Mouse (Mus musculus) intestine, postnatal 0 days (tissue): ENCODE data around the gene Cadps2. TPM values are rescaled to one million over a fixed set of nuclear protein-coding genes. Genes with fewer than 3 reads are reported as not detected.

Source experiments
- ATAC-seq: fragments of 200-750 bp; cut with Nextera tagmentation; 2 replicates; pipeline ENCODE4 v1.8.0; 2017; ENCODE audit warnings: mild to moderate bottlenecking, moderate TSS enrichment, moderate library complexity
- H3K27ac ChIP-seq: fragments of 300-500 bp; sonication (generic); 2 replicates; pipeline ENCODE4 v1.5.1; 2014; ENCODE audit warnings: mild to moderate bottlenecking, low read depth, low read length, moderate library complexity
- H3K27me3 ChIP-seq: fragments of 300-500 bp; sonication (generic); replicated peaks from 2 replicates; pipeline ENCODE4 v1.6.1; 2014; ENCODE audit warnings: low read length, mixed read lengths; ENCODE audit not compliant: control insufficient read depth, insufficient read depth
- H3K36me3 ChIP-seq: fragments of 300-500 bp; sonication (generic); 2 replicates; pipeline ENCODE4 v1.6.1; 2014; ENCODE audit warnings: mild to moderate bottlenecking, moderate library complexity; ENCODE audit not compliant: control insufficient read depth, insufficient read depth
- H3K4me1 ChIP-seq: fragments of 300-500 bp; sonication (generic); replicated peaks from 2 replicates; pipeline ENCODE4 v1.6.1; 2014; ENCODE audit warnings: antibody characterized with exemption, low read length, mixed read lengths; ENCODE audit not compliant: control insufficient read depth, insufficient read depth
- H3K4me2 ChIP-seq: fragments of 300-500 bp; sonication (generic); replicated peaks from 2 replicates; pipeline ENCODE4 v1.6.1; 2014; ENCODE audit warnings: low read depth, mild to moderate bottlenecking, moderate library complexity
- H3K4me3 ChIP-seq: fragments of 300-500 bp; sonication (generic); 2 replicates; pipeline ENCODE4 v1.5.1; 2014; ENCODE audit warnings: low read depth, low read length
- H3K9ac ChIP-seq: fragments of 300-500 bp; sonication (generic); 2 replicates; pipeline ENCODE4 v1.6.1; 2014; ENCODE audit warnings: mild to moderate bottlenecking, low read depth, low read length
- H3K9me3 ChIP-seq: fragments of 300-500 bp; sonication (generic); 2 replicates; pipeline ENCODE4 v1.6.1; 2016; ENCODE audit warnings: mixed run types; ENCODE audit not compliant: control insufficient read depth
- CTCF ChIP-seq: sonication (generic); IDR thresholded peaks from 2 replicates; pipeline ENCODE4 v1.5.1; 2016; ENCODE audit warnings: low read depth, mild to moderate bottlenecking, control low read depth, antibody characterized with exemption, moderate library complexity
- WGBS: fragments of 180-500 bp; shearing (Covaris S2); extraction: QIAGEN DNeasy Blood & Tissue Kit; methylation state at CpG from one replicate; pipeline ENCODE4 v1.1.7; 2014; 5-methylcytosine and 5-hydroxymethylcytosine counted together
- polyA plus RNA-seq: library from polyadenylated mRNA; unstranded; fragments of >200 nt; fragmentation: Nextera tagmentation; extraction: Ambion mirVana; gene quantifications from 2 replicates; pipeline ENCODE4 v1.2.1, GENCODE M21; 2015

Cadps2 gene
- polyA plus RNA-seq, 1 experiment from 2014 or later: 1.3 TPM

- no peaks in the 10 kb centered on the region for H3K9me3 ChIP-seq
- no peak overlapping the region for H3K9ac ChIP-seq
- no peak overlapping the region for H3K27ac ChIP-seq
- H3K27me3 ChIP-seq: peaks cover 64% of the 10 kb centered on the region
- ATAC-seq: no peak
- no peaks in the 10 kb centered on the region for H3K36me3 ChIP-seq
- WGBS: 5% methylated on average over 36 of the region's 36 CpGs
- TF ChIP-seq CTCF: no peak
- no peak overlapping the region for H3K4me3 ChIP-seq
- no peak overlapping the region for H3K4me2 ChIP-seq
- no peaks in the 10 kb centered on the region for H3K4me1 ChIP-seq
Observed at GRCm38 (mm10) chr6:23260016-23260737, 579.0 kb downstream of the Cadps2 start.

DNA sequence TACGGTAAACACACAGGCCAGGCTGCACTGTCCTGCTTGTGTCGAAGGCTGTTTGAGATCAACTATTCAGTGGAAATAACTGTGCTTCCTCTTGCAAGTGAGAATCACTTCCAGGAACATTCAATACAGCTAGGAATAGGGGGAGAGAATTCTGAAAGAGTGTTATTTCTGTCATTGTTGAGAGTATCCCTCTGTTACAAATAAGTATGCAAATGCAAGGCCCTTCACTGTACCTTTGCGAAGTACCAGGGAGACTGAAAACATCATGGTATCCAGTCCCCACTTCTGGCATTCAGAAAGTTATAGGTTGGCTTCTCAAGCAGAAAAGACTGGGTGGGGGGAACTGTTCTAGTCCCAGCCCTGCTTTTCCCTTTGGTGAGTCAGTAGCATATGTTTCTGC, 581.2 kb downstream of the Cadps2 start:
- Histone ChIP-seq H3K9me3 (no peaks in the 10 kb centered on the region), H3K9ac (no peak overlapping the region), H3K4me3 (no peak overlapping the region), H3K4me2 (no peak overlapping the region), H3K4me1 (no peaks in the 10 kb centered on the region), H3K27ac (no peak overlapping the region), H3K27me3 (peaks cover 80% of the 10 kb centered on the region), H3K36me3 (no peaks in the 10 kb centered on the region)
- WGBS: 24% methylated on average over 3 of the region's 3 CpGs
- ATAC-seq: no peak
- TF ChIP-seq CTCF: no peak

- H3K27ac ChIP-seq: no peak overlapping the region
- H3K9me3 ChIP-seq: no peaks in the 10 kb centered on the region
- WGBS: 2% methylated on average over 8 of the region's 8 CpGs
- H3K27me3 ChIP-seq: peaks cover 87% of the 10 kb centered on the region
- H3K4me1 ChIP-seq: no peaks in the 10 kb centered on the region
- no peak overlapping the region for H3K4me2 ChIP-seq
- H3K9ac ChIP-seq: no peak overlapping the region
- ATAC-seq: no peak
- no peak overlapping the region for H3K4me3 ChIP-seq
- no peak for TF ChIP-seq CTCF
- no peaks in the 10 kb centered on the region for H3K36me3 ChIP-seq
Observed at GRCm38 (mm10) chr6:23255161-23255560, 584.1 kb downstream of the Cadps2 start.

GRCm38 (mm10) chr6:23254644-23255043, 584.6 kb downstream of the Cadps2 start:
- Histone ChIP-seq H3K4me2 (no peak overlapping the region), H3K4me1 (no peaks in the 10 kb centered on the region), H3K27me3 (peaks cover 87% of the 10 kb centered on the region), H3K9ac (no peak overlapping the region), H3K36me3 (no peaks in the 10 kb centered on the region), H3K4me3 (no peak overlapping the region), H3K27ac (no peak overlapping the region), H3K9me3 (no peaks in the 10 kb centered on the region)
- WGBS: 4% methylated on average over 11 of the region's 11 CpGs
- ATAC-seq: no peak
- TF ChIP-seq CTCF: no peak

DNA sequence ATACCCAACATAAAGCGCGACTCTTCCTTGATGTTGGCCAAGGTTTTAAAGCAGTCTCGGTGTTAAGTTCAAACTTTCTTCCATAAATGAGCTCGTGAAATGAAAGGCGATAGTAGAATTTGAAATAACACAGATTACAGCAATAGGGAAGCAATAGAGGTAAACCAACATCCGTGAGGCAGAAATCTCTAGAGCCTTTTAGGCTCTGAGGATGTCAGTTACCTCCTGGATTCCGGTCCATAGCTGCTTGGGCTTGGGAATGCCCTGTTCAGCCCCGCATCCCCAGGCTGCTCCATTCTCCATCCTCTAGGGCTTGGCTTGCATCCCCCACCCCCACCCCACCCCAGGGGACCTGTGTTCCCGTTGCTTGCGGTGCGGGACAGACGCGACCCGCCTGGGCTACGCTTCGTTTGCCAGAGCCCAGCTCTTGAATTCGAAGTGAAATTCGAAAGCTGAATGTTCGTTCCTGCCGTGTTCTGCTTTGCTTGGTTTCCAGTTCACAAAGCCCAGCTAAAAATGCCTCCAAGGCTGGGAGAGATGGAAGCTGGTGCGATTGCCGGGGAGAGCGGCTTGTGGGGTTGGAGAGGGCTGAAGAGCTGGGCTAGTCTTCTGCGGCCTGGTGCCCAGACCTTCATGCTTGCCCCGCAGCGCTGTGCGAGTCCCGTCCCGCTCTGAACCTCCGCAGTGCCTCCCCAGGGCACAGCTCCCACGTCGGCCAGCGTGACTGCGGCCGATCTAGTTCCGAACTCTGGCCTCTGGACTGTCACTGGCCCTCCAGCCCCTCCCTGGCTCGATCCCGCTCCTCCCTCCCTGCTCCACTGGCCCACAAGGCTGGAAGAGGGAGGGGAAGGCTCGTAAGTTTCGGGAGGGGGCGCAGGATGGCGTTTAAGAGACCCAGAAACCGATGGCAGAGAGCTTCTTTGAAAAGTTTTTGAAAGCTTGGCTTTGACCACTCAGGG, 585.6 kb downstream of the Cadps2 start:
- Histone ChIP-seq H3K9me3 (no peaks in the 10 kb centered on the region), H3K36me3 (no peaks in the 10 kb centered on the region), H3K27ac (no peak overlapping the region), H3K4me1 (no peaks in the 10 kb centered on the region), H3K4me3 (0 out of 2 replicates have a peak overlapping the region, but pooled peaks have one; percentile 10), H3K27me3 (peaks cover 88% of the 10 kb centered on the region), H3K9ac (no peak overlapping the region), H3K4me2 (0 out of 2 replicates have a peak overlapping the region, but pooled peaks have one; percentile 7)
- TF ChIP-seq CTCF: no peak
- ATAC-seq: no peak
- WGBS: 2% methylated on average over 43 of the region's 43 CpGs
